Mouse (Mus musculus): ENCODE measurements around the gene Nkapd1. TPM values are rescaled to one million over a fixed set of nuclear protein-coding genes. Genes with fewer than 3 reads are reported as not detected.
"Not testable (repeated sequence)": the region's sequence is repeated elsewhere in the genome, so short reads cannot be mapped to it uniquely, and the experiment has no call there.

The Nkapd1 gene
- total RNA-seq (2021) = 10 to 100 TPM; 19.3 to 22.8 TPM

- peak; percentile 86 to 91 for DNase-seq (ENCODE audit: extremely low spot score in 1 of 2, low spot score in 1 of 2)
Observed at GRCm38 (mm10) chr9:50616766-50617603, at the start of gene Nkapd1, which contains the start of gene Pih1d2. TSS of gene Nkapd1 (minus strand) at chr9:50617464. TSS of gene Pih1d2 (plus strand) at chr9:50617321.

- no peak for DNase-seq (ENCODE audit: extremely low spot score in 1 of 2, low spot score in 1 of 2)
Observed at GRCm38 (mm10) chr9:50666442-50666841, 49.2 kb upstream of the Nkapd1 start.

GRCm38 (mm10) chr9:50664826-50665225, 47.6 kb upstream of the Nkapd1 start:
- peak in 1 of 2 experiments; percentile 14 for DNase-seq (ENCODE audit: extremely low spot score in 1 of 2, low spot score in 1 of 2)

GRCm38 (mm10) chr9:50660431-50660830, 43.2 kb upstream of the Nkapd1 start:
- DNase-seq (ENCODE audit: extremely low spot score in 1 of 2, low spot score in 1 of 2) = no peak

GRCm38 (mm10) chr9:50659392-50660217, 42.3 kb upstream of the Nkapd1 start, which contains the start of gene Dlat:
TSS of gene Dlat (minus strand) at chr9:50659780.
- peak; percentile 72 to 82 for DNase-seq (ENCODE audit: extremely low spot score in 1 of 2, low spot score in 1 of 2)

- DNase-seq (ENCODE audit: extremely low spot score in 1 of 2, low spot score in 1 of 2) = no peak
Observed at GRCm38 (mm10) chr9:50658941-50659388, 41.7 kb upstream of the Nkapd1 start.

- no peak for DNase-seq (ENCODE audit: extremely low spot score in 1 of 2, low spot score in 1 of 2)
Observed at GRCm38 (mm10) chr9:50658391-50658790, 41.1 kb upstream of the Nkapd1 start.

- DNase-seq (ENCODE audit: extremely low spot score in 1 of 2, low spot score in 1 of 2) = no peak
Observed at GRCm38 (mm10) chr9:50650503-50650902, 33.2 kb upstream of the Nkapd1 start.

GRCm38 (mm10) chr9:50646826-50647370, 29.6 kb upstream of the Nkapd1 start:
- no peak for DNase-seq (ENCODE audit: extremely low spot score in 1 of 2, low spot score in 1 of 2)

GRCm38 (mm10) chr9:50634270-50634669, 17.0 kb upstream of the Nkapd1 start:
- no peak for DNase-seq (ENCODE audit: extremely low spot score in 1 of 2, low spot score in 1 of 2)

GRCm38 (mm10) chr9:50633059-50633458, 15.8 kb upstream of the Nkapd1 start:
- DNase-seq (ENCODE audit: extremely low spot score in 1 of 2, low spot score in 1 of 2) = no peak

GRCm38 (mm10) chr9:50632016-50632688, 14.9 kb upstream of the Nkapd1 start:
- no peak for DNase-seq (ENCODE audit: extremely low spot score in 1 of 2, low spot score in 1 of 2)

GRCm38 (mm10) chr9:50630903-50631302, 13.6 kb upstream of the Nkapd1 start:
- not testable (repeated sequence) for DNase-seq (ENCODE audit: extremely low spot score in 1 of 2, low spot score in 1 of 2)

GRCm38 (mm10) chr9:50617794-50618330, 598 bp upstream of the Nkapd1 start:
- no peak for DNase-seq (ENCODE audit: extremely low spot score in 1 of 2, low spot score in 1 of 2)

- no peak for DNase-seq (ENCODE audit: extremely low spot score in 1 of 2, low spot score in 1 of 2)
Observed at GRCm38 (mm10) chr9:50616161-50616560, 1.1 kb downstream of the Nkapd1 start.

- no peak for DNase-seq (ENCODE audit: extremely low spot score in 1 of 2, low spot score in 1 of 2)
Observed at GRCm38 (mm10) chr9:50612115-50612514, 5.1 kb downstream of the Nkapd1 start.

- DNase-seq (ENCODE audit: extremely low spot score in 1 of 2, low spot score in 1 of 2) = no peak
Observed at GRCm38 (mm10) chr9:50604338-50604737, 12.9 kb downstream of the Nkapd1 start.

GRCm38 (mm10) chr9:50603998-50604324, 13.3 kb downstream of the Nkapd1 start:
- no peak for DNase-seq (ENCODE audit: extremely low spot score in 1 of 2, low spot score in 1 of 2)

GRCm38 (mm10) chr9:50603189-50603997, 13.9 kb downstream of the Nkapd1 start, which contains the start of the genes Sdhd and Timm8b:
TSS of gene Sdhd (minus strand) at chr9:50603812.
TSS of gene Timm8b (plus strand) at chr9:50603910.
- DNase-seq (ENCODE audit: extremely low spot score in 1 of 2, low spot score in 1 of 2) = peak; percentile 84

Data from layer of hippocampus, postnatal 25 days (tissue).